Mouse (Mus musculus) cerebral cortex, adult 2 months (tissue): ENCODE measurements around the gene Arhgef12.

ENCODE experiments used
- WGBS: fragments of 180-500 bp; shearing (Covaris S2); methylation state at CpG from one replicate; pipeline ENCODE4 v1.1.7; 2018; 5-methylcytosine and 5-hydroxymethylcytosine counted together

Arhgef12 gene

GRCm38 (mm10) chr9:43108721-43109120 is 1.7 kb upstream of the Arhgef12 start:
- WGBS: 91% methylated on average over 3 of the region's 3 CpGs

DNA sequence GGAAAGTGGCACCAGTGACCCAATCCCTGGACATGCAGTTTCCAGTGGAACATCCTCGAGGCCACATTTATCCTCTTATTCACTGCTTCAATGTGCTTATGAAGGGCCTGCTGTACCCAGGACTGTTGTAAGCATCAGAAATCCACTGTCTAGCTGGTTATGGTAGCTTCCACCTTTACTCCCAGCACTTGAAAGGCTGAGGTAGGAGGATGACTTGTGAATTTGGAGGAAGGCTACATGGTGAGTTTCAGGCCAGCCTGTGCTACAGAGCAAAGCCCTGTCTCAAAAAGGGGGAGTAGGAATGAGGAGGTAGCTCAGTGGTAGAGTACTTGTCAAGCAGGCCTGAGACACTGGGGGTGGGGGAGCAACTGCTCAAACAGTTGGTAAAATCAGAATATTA is 1.0 kb upstream of the Arhgef12 start:
- 63% methylated on average over 1 of the region's 1 CpGs for WGBS

DNA sequence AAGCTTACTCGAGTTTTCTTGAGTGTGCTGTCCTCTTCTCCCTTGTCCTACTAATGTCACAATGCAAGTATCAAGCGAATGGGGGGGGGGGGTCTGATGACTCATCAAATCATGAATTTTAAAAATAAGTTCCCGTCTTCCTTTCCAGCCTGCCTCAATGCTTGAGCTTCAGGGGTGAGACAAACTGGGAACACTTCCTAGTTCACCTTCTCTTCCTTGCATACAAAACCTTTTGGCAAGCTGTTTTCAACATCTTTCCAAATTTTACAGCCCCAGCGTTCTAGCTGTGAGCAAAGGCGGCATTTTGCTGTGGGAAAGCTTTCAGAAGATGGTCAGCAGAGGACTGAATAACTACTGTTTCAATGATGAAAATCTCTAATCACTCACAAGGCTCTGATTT is 516 bp upstream of the Arhgef12 start:
- WGBS: 13% methylated on average over 5 of the region's 5 CpGs

GRCm38 (mm10) chr9:43106426-43107186 is 433 bp downstream of the Arhgef12 start:
- WGBS: 2% methylated on average over 22 of the region's 22 CpGs

GRCm38 (mm10) chr9:43105664-43106361 is 1.2 kb downstream of the Arhgef12 start:
- under 1% methylated on average over 89 of the region's 91 CpGs for WGBS

GRCm38 (mm10) chr9:43104873-43105663 is 2.0 kb downstream of the Arhgef12 start:
- WGBS: 1% methylated on average over 38 of the region's 40 CpGs

- 3% methylated on average over 4 of the region's 4 CpGs for WGBS
Measured at GRCm38 (mm10) chr9:43104526-43104872, 2.5 kb downstream of the Arhgef12 start.

DNA sequence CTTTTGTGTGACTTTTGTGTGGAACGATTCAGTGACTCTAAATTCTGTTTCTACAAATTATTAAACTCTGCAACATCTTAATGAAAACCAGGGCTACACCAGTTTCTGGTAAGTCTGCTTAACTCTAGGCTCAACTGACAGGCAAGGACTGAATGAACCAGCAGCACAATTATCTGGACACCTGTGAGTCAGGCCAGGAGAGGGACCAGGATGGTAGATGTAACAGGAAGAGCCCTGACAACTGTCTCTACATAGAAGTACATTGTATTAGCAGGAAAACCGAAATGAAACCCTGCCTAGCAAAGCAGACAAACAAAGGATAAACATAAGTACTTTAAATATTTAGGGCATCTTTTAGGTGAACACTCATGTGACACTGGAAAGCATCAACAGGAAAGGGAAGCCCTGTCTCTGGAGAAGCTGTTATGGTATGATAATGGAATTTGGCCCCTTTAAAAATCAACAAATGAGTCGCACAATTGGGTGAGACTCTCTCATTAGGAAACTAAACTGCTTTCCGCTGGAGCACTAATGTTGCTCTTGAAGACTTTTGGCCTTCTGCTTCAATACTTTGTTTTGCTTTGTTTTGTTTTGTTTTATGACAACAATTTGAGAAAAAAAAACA is 3.3 kb downstream of the Arhgef12 start:
- WGBS: 18% methylated on average over 4 of the region's 4 CpGs

DNA sequence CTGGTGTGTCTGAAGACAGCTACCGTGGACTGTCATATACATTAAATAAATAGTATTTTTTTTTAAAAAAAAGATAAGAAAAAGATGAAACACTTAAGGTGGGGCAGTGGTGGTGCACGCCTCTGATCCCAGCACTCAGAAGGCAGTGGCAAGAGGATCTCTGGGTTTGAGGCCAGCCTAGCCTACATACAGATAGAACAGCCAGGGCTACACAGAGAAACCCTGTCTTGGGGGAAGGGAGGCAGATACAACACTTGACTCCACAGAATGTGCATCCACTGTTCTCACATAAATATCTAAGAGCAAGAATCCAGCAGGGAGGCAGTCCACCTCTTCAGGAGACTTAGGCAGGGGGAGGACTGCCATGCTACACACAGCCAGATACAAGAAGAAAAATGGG is 4.1 kb downstream of the Arhgef12 start:
- 75% methylated on average over 2 of the region's 2 CpGs for WGBS

- whole genome bisulfite sequencing: 41% methylated on average over 8 of the region's 8 CpGs
Measured at GRCm38 (mm10) chr9:43101936-43102595, 5.0 kb downstream of the Arhgef12 start.

DNA sequence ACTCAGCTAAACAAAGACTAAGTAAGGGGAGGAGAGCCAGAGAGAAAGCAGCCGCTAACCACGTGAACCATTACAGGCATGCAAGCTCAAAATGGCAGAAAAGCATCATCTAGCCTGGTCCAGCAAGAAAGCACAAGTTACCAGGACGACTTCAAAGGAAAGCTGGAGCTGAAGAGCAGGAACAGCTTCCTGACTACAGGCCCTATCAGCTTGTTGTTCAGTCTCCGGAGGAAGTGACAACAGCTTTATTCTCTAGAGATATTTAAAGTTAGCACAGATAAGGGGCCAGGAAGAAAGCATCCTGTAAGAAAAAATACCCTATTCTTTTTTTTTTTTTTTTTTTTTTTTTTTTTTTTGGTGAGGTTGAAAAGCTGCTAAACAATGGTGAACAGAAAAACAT is 8.1 kb downstream of the Arhgef12 start:
- WGBS: 48% methylated on average over 4 of the region's 4 CpGs

DNA sequence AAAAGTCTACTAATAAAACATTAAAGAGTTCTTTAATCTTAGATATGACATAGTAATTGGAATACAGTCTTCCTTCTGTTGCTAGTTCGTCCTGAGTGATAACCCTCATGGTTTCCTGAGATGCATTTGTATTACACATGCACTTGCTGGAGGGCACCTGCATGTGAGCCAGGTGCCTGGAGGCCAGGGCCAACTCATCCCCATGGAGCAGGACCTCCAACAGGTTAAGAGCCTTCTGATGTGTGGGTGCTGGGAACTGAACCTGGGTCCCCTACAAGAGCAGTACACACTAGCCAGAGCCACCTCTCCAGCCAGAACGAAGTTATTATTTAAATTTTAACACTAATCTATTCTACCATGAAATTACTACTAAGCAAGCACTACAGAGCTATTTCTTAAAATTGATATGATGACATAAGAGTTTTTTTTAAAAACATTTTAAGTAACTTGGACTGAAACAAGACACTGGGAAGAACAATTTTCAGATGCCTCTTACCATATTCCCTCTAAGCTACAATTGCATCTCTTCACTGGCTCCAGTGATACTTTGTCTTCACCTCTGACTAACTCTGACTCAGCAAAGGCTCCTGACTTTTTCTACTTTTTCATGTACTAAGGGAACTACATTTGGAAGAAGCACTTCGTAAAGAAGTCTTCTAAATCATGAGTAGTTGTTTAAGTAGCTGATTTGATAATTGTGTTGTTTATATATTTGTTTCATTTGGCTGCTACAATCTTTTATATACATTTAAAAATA is 9.1 kb downstream of the Arhgef12 start:
- 73% methylated on average over 3 of the region's 3 CpGs for WGBS

GRCm38 (mm10) chr9:43094828-43095227 is 12.2 kb downstream of the Arhgef12 start:
- 73% methylated on average over 4 of the region's 4 CpGs for WGBS

GRCm38 (mm10) chr9:43093803-43094202 is 13.2 kb downstream of the Arhgef12 start:
- WGBS: 29% methylated on average over 3 of the region's 3 CpGs

DNA sequence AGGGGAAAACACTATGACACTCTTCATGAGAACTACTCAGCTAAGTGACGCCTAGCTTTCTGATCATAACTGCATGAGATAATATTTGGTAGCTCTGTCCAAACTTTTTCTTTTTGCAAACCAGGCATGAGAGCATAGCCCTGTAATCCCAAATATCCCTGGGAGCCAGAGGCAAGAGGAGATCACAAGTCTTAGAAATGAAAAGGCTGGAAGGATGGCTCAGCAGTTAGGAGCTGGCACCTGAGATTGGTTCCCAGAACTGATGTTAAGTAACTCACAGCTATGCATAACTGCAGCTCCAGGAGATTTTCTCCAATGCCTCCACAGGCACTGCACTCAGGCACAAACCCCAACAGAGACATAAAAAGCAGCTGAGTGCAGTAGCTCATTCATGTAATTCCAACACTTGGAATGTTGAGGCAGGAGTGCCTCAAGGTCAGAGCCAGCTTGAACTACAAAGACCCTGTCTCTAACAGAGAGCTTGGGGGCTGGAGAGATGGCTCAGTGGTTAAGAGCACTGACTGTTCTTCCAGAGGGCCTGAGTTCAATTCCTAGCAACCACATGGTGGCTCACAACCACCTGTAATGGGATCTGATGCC is 21.3 kb downstream of the Arhgef12 start:
- WGBS: 86% methylated on average over 1 of the region's 1 CpGs

- WGBS: 68% methylated on average over 7 of the region's 7 CpGs
Measured at GRCm38 (mm10) chr9:43084496-43085362, 22.3 kb downstream of the Arhgef12 start.

GRCm38 (mm10) chr9:43083441-43084055 is 23.5 kb downstream of the Arhgef12 start:
- WGBS: 43% methylated on average over 7 of the region's 7 CpGs

DNA sequence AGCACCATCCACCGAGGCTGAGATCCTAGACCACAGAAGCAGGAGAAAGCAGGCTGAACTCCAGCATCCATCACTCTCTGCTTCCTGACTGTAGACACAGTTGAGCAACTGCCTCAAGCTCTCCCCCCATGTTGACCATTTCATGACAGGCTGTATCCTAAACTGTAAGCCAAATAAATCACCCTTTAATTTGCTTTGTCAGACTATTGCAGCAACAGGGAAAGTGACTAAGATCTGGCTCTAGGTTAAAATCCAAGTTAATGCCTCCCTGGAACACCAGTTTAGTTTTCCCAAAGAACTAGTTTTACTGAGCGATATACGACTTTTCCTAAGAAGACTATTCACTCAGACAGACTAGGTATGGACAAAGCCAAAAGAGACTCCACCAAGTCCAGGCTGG is 28.3 kb downstream of the Arhgef12 start:
- 95% methylated on average over 3 of the region's 3 CpGs for WGBS

DNA sequence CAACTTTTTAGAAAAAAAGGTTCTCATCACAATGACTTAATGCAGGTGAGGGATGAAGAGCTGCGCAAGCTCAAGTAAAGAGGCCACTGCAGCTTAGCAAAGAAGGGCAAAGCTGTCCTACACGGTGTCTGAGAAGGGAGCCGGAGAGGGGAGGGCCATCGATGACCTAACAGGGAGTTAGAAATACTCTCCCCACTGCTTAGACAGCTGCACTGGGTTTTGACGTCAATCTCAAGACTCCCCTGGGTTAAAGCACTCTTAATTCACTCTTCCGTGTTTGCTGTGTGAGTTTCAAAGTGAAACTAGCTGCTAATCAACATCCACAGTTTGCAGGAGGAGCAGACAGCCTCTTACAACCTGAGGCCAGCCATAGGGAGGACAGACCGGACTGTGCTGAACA is 30.9 kb downstream of the Arhgef12 start:
- WGBS: 76% methylated on average over 7 of the region's 7 CpGs
